Mouse (Mus musculus): Measurements from ENCODE around the gene Gm17387. TPM values are rescaled to one million over a fixed set of nuclear protein-coding genes. Genes with fewer than 3 reads are reported as not detected.
"Not testable (repeated sequence)": the region's sequence is repeated elsewhere in the genome, so short reads cannot be mapped to it uniquely, and the experiment has no call there.

Gene Gm17387
- polyA plus RNA-seq, 1 experiment from 2014 or later: not detected

GRCm38 (mm10) chr7:141024865-141025838 lies 3.8 kb upstream of the Gm17387 start:
- no peaks in the 10 kb centered on the region for H3K27me3 ChIP-seq (replicated peaks; ENCODE audit: control insufficient read depth, insufficient read depth, low read length)
- 53% methylated on average over 6 of the region's 6 CpGs for WGBS
- no peak overlapping the region for H3K9ac ChIP-seq (ENCODE audit: low read depth, low read length)
- H3K27ac ChIP-seq (ENCODE audit: low read depth, low read length): no peak overlapping the region
- no peak overlapping the region for H3K4me2 ChIP-seq
- no peaks in the 10 kb centered on the region for H3K9me3 ChIP-seq (ENCODE audit: control insufficient read depth, low read length)
- peaks cover 8% of the 10 kb centered on the region; the same call in 1 of the 2 replicates for H3K4me1 ChIP-seq (replicated peaks; ENCODE audit: control insufficient read depth, insufficient read depth, low read length)
- no peak for DNase-seq (ENCODE audit: low spot score)
- H3K36me3 ChIP-seq (ENCODE audit: control insufficient read depth, insufficient read depth, low read length): no peaks in the 10 kb centered on the region
- H3K4me3 ChIP-seq (ENCODE audit: low read depth, low read length): no peak overlapping the region
- ATAC-seq (replicated peaks; ENCODE audit: low FRiP score): no peak

- peaks cover 8% of the 10 kb centered on the region; the same call in 1 of the 2 replicates for H3K4me1 ChIP-seq (replicated peaks; ENCODE audit: control insufficient read depth, insufficient read depth, low read length)
- H3K9me3 ChIP-seq (ENCODE audit: control insufficient read depth, low read length): no peaks in the 10 kb centered on the region
- ATAC-seq (replicated peaks; ENCODE audit: low FRiP score) (no peak), DNase-seq (ENCODE audit: low spot score) (no peak)
- H3K4me2 ChIP-seq: no peak overlapping the region
- H3K27me3 ChIP-seq (replicated peaks; ENCODE audit: control insufficient read depth, insufficient read depth, low read length): no peaks in the 10 kb centered on the region
- H3K4me3 ChIP-seq (ENCODE audit: low read depth, low read length): no peak overlapping the region
- WGBS: 72% methylated on average over 6 of the region's 6 CpGs
- no peak overlapping the region for H3K27ac ChIP-seq (ENCODE audit: low read depth, low read length)
- no peaks in the 10 kb centered on the region for H3K36me3 ChIP-seq (ENCODE audit: control insufficient read depth, insufficient read depth, low read length)
- no peak overlapping the region for H3K9ac ChIP-seq (ENCODE audit: low read depth, low read length)
Measured at GRCm38 (mm10) chr7:141026097-141026739, 2.7 kb upstream of the Gm17387 start.

- Histone ChIP-seq H3K27me3 (replicated peaks; ENCODE audit: control insufficient read depth, insufficient read depth, low read length) (no peaks in the 10 kb centered on the region), H3K4me2 (no peak overlapping the region), H3K27ac (ENCODE audit: low read depth, low read length) (no peak overlapping the region), H3K36me3 (ENCODE audit: control insufficient read depth, insufficient read depth, low read length) (no peaks in the 10 kb centered on the region), H3K4me3 (ENCODE audit: low read depth, low read length) (no peak overlapping the region), H3K9me3 (ENCODE audit: control insufficient read depth, low read length) (no peaks in the 10 kb centered on the region), H3K9ac (ENCODE audit: low read depth, low read length) (no peak overlapping the region), H3K4me1 (replicated peaks; ENCODE audit: control insufficient read depth, insufficient read depth, low read length) (peaks cover 8% of the 10 kb centered on the region; the same call in 1 of the 2 replicates)
- no peak for DNase-seq (ENCODE audit: low spot score)
- ATAC-seq (replicated peaks; ENCODE audit: low FRiP score): no peak
- 71% methylated on average over 5 of the region's 5 CpGs for WGBS
Measured at GRCm38 (mm10) chr7:141026740-141027098, 2.2 kb upstream of the Gm17387 start.

- no peak overlapping the region for H3K9ac ChIP-seq (ENCODE audit: low read depth, low read length)
- no peak for ATAC-seq (replicated peaks; ENCODE audit: low FRiP score)
- WGBS: 57% methylated on average over 3 of the region's 3 CpGs
- no peak for DNase-seq (ENCODE audit: low spot score)
- no peak overlapping the region for H3K4me2 ChIP-seq
- no peaks in the 10 kb centered on the region for H3K9me3 ChIP-seq (ENCODE audit: control insufficient read depth, low read length)
- no peaks in the 10 kb centered on the region for H3K27me3 ChIP-seq (replicated peaks; ENCODE audit: control insufficient read depth, insufficient read depth, low read length)
- peaks cover 17% of the 10 kb centered on the region; the same call in 1 of the 2 replicates for H3K4me1 ChIP-seq (replicated peaks; ENCODE audit: control insufficient read depth, insufficient read depth, low read length)
- no peaks in the 10 kb centered on the region for H3K36me3 ChIP-seq (ENCODE audit: control insufficient read depth, insufficient read depth, low read length)
- H3K27ac ChIP-seq (ENCODE audit: low read depth, low read length): no peak overlapping the region
- H3K4me3 ChIP-seq (ENCODE audit: low read depth, low read length): no peak overlapping the region
Measured at GRCm38 (mm10) chr7:141030390-141030789, 1.5 kb downstream of the Gm17387 start.

GRCm38 (mm10) chr7:141032458-141033167 lies 3.7 kb downstream of the Gm17387 start:
- Histone ChIP-seq H3K4me3 (ENCODE audit: low read depth, low read length) (no peak overlapping the region), H3K9ac (ENCODE audit: low read depth, low read length) (no peak overlapping the region), H3K27ac (ENCODE audit: low read depth, low read length) (no peak overlapping the region; the same call in 1 of the 2 replicates), H3K27me3 (replicated peaks; ENCODE audit: control insufficient read depth, insufficient read depth, low read length) (no peaks in the 10 kb centered on the region), H3K4me1 (replicated peaks; ENCODE audit: control insufficient read depth, insufficient read depth, low read length) (peaks cover 12% of the 10 kb centered on the region; the same call in 1 of the 2 replicates), H3K4me2 (no peak overlapping the region), H3K36me3 (ENCODE audit: control insufficient read depth, insufficient read depth, low read length) (no peaks in the 10 kb centered on the region), H3K9me3 (ENCODE audit: control insufficient read depth, low read length) (no peaks in the 10 kb centered on the region)
- WGBS: 60% methylated on average over 9 of the region's 9 CpGs
- ATAC-seq (replicated peaks; ENCODE audit: low FRiP score) (peak; percentile 77), DNase-seq (ENCODE audit: low spot score) (no peak)

GRCm38 (mm10) chr7:141036624-141037023 lies 7.7 kb downstream of the Gm17387 start:
- WGBS: 83% methylated on average over 1 of the region's 2 CpGs
- H3K27ac ChIP-seq (ENCODE audit: low read depth, low read length); H3K4me3 ChIP-seq (ENCODE audit: low read depth, low read length); H3K9me3 ChIP-seq (ENCODE audit: control insufficient read depth, low read length); DNase-seq (ENCODE audit: low spot score); H3K36me3 ChIP-seq (ENCODE audit: control insufficient read depth, insufficient read depth, low read length); H3K27me3 ChIP-seq (replicated peaks; ENCODE audit: control insufficient read depth, insufficient read depth, low read length); H3K4me2 ChIP-seq; H3K9ac ChIP-seq (ENCODE audit: low read depth, low read length); ATAC-seq (replicated peaks; ENCODE audit: low FRiP score): not testable (repeated sequence)
- H3K4me1 ChIP-seq (replicated peaks; ENCODE audit: control insufficient read depth, insufficient read depth, low read length): peaks cover 22% of the 10 kb centered on the region

- Histone ChIP-seq H3K27me3 (replicated peaks; ENCODE audit: control insufficient read depth, insufficient read depth, low read length) (no peaks in the 10 kb centered on the region), H3K4me2 (no peak overlapping the region), H3K9ac (ENCODE audit: low read depth, low read length) (no peak overlapping the region), H3K4me1 (replicated peaks; ENCODE audit: control insufficient read depth, insufficient read depth, low read length) (peaks cover 28% of the 10 kb centered on the region), H3K4me3 (ENCODE audit: low read depth, low read length) (no peak overlapping the region), H3K9me3 (ENCODE audit: control insufficient read depth, low read length) (no peaks in the 10 kb centered on the region), H3K27ac (ENCODE audit: low read depth, low read length) (no peak overlapping the region), H3K36me3 (ENCODE audit: control insufficient read depth, insufficient read depth, low read length) (no peaks in the 10 kb centered on the region)
- 50% methylated on average over 20 of the region's 21 CpGs for WGBS
- DNase-seq (ENCODE audit: low spot score) (no peak), ATAC-seq (replicated peaks; ENCODE audit: low FRiP score) (peak; percentile 56)
Measured at GRCm38 (mm10) chr7:141038090-141039032, 9.4 kb downstream of the Gm17387 start.

Data from liver, embryonic 11.5 days (tissue).